Mouse (Mus musculus) spleen, postnatal 36 days (tissue): Measurements from ENCODE around the gene Lrrc75b.
A peak's percentile ranks its signal among the peaks of the same experiment; 100 is the strongest.

ENCODE experiments used
- DNase-seq, 2 experiments: peaks; one replicate each; pipeline ENCODE4 v3.0.0; 2022; ENCODE audit warnings: low spot score in 2 of 2, mixed read lengths in 1 of 2

The Lrrc75b gene

GRCm38 (mm10) chr10:75559676-75560548, at the start of gene Lrrc75b:
Gene Lrrc75b (minus strand): TSS chr10:75560330.
- DNase-seq, result no peak

- no peak for DNase-seq
These were observed 48.8 kb upstream of the Lrrc75b start for GRCm38 (mm10) chr10:75608975-75609374.

GRCm38 (mm10) chr10:75607253-75607652, 47.1 kb upstream of the Lrrc75b start:
- no peak for DNase-seq

GRCm38 (mm10) chr10:75605162-75605846, 45.2 kb upstream of the Lrrc75b start:
- no peak for DNase-seq

- no peak for DNase-seq
These were observed 40.1 kb upstream of the Lrrc75b start for GRCm38 (mm10) chr10:75600189-75600730.

- DNase-seq, result no peak
These were observed 35.9 kb upstream of the Lrrc75b start for GRCm38 (mm10) chr10:75595981-75596380.

- DNase-seq, result no peak
These were observed 32.5 kb upstream of the Lrrc75b start for GRCm38 (mm10) chr10:75592585-75592984.

- peak; percentile 95 to 96 for DNase-seq
These were observed 31.2 kb upstream of the Lrrc75b start for GRCm38 (mm10) chr10:75591211-75591894.

- DNase-seq, result peak; percentile 17 to 29
These were observed 29.5 kb upstream of the Lrrc75b start for GRCm38 (mm10) chr10:75589651-75590050.

- peak in 1 of 2 experiments; percentile 35 for DNase-seq
These were observed 29.0 kb upstream of the Lrrc75b start, which contains the start of gene Ggt5 for GRCm38 (mm10) chr10:75589129-75589528. Gene Ggt5 (plus strand): TSS chr10:75589340.

GRCm38 (mm10) chr10:75588336-75588735, 28.2 kb upstream of the Lrrc75b start:
- DNase-seq, result no peak

GRCm38 (mm10) chr10:75587781-75588180, 27.7 kb upstream of the Lrrc75b start:
- DNase-seq, result no peak

- DNase-seq, result no peak
These were observed 26.4 kb upstream of the Lrrc75b start for GRCm38 (mm10) chr10:75586553-75586879.

GRCm38 (mm10) chr10:75585876-75586552, 25.9 kb upstream of the Lrrc75b start:
- DNase-seq, result peak; percentile 80 to 87

GRCm38 (mm10) chr10:75579129-75579528, 19.0 kb upstream of the Lrrc75b start:
- no peak for DNase-seq

GRCm38 (mm10) chr10:75573965-75574364, 13.8 kb upstream of the Lrrc75b start:
- no peak for DNase-seq

- DNase-seq, result no peak
These were observed 13.1 kb upstream of the Lrrc75b start for GRCm38 (mm10) chr10:75573181-75573580.

GRCm38 (mm10) chr10:75571937-75572336, 11.8 kb upstream of the Lrrc75b start:
- DNase-seq, result no peak

- DNase-seq, result no peak
These were observed 11.0 kb upstream of the Lrrc75b start for GRCm38 (mm10) chr10:75570981-75571657.

GRCm38 (mm10) chr10:75568851-75569250, 8.7 kb upstream of the Lrrc75b start:
- DNase-seq, result no peak

GRCm38 (mm10) chr10:75568441-75568840, 8.3 kb upstream of the Lrrc75b start:
- no peak for DNase-seq
